Mouse (Mus musculus): ENCODE measurements at regions not wholly inside any gene's neighbourhood (a gene's known extent, or its start where the extent isn't known, plus 50 kb on each side); places are given as distances from the start of the nearest gene placed in this dataset.

GRCm38 (mm10) chr16:42745943-42746675 is 129.6 kb upstream of the Zbtb20 start:
- intact Hi-C loops (cut with DNase I) = no loop called here
- TF ChIP-seq CTCF (IDR thresholded peaks at IDR 0.05) = no peak
- Histone ChIP-seq H3K4me3 (no peak overlapping the region), H3K27ac (no peak overlapping the region)
- DNase-seq = peak; percentile 13

- no peak for TF ChIP-seq CTCF (IDR thresholded peaks at IDR 0.05)
- H3K27ac ChIP-seq = no peak overlapping the region
- intact Hi-C loops (cut with DNase I) = no loop called here
- no peak for DNase-seq
- no peak overlapping the region for H3K4me3 ChIP-seq
Measured at GRCm38 (mm10) chr16:42743538-42743937, 132.1 kb upstream of the Zbtb20 start.

DNA sequence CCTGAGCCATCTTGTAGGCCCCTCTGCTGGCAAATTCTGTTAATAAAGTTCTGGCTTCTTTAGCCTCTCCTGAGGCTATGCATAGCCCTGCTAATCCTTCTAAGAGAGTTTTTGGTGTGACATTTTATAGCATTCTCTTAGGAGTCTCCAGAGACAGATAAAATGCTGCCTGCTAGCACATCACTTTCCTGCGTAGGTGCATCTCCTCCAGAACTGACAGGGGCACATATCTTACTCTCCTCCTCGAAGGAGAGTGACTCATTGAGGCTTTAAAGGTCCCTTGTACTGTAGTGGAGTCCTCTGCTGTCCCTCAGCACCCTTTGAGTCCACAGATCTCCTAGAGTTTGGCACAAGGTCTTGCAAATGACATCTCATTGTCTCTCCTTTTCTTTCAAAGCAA is 132.6 kb upstream of the Zbtb20 start:
- no peak overlapping the region for H3K27ac ChIP-seq
- no peak overlapping the region for H3K4me3 ChIP-seq
- DNase-seq = no peak
- no peak for TF ChIP-seq CTCF (IDR thresholded peaks at IDR 0.05)
- intact Hi-C loops (cut with DNase I) = no loop called here

DNA sequence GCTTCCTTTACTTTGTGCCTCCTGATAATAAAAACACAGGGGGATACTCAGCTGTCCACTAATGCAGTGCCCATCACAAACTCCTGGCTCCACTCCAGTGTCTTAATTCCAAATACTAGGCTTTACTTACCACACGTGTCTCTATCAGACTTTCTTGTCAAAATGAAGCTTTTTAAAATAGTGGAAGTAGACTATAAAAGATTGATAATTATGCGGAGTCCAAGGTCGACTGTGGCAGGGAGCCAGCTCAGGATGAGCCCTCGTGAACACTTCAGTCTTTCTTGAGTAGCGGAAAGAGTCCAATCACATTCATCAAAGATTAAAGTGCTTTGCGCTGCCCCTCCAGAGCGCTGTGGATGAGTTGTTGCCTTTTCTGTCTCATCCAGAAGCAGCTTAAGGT is 147.9 kb upstream of the Zbtb20 start:
- DNase-seq = no peak
- H3K27ac ChIP-seq = no peak overlapping the region
- TF ChIP-seq CTCF (IDR thresholded peaks at IDR 0.05) = no peak
- intact Hi-C loops (cut with DNase I) = no loop called here
- H3K4me3 ChIP-seq = no peak overlapping the region

DNA sequence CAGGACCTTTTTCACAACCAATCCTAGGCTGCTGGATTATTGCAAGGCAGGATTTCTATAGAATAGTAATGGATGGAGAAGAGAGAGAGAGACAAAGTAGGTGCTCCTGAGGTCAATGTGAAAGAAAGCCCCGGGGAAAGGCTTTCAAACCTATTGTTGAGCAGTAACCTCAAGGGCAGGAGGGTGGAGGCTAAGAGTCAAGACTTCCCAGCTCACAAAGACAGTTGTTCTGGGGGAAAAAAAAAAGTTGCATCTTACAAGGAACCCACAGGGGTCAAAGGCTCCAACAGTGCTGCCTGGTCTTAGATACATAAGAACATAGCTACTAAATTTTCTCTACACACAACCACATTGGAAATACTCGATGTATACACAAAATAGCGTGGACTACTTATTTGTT is 155.8 kb upstream of the Zbtb20 start:
- intact Hi-C loops (cut with DNase I) = no loop called here
- Histone ChIP-seq H3K27ac (no peak overlapping the region), H3K4me3 (no peak overlapping the region)
- DNase-seq = no peak
- TF ChIP-seq CTCF (IDR thresholded peaks at IDR 0.05) = no peak

DNA sequence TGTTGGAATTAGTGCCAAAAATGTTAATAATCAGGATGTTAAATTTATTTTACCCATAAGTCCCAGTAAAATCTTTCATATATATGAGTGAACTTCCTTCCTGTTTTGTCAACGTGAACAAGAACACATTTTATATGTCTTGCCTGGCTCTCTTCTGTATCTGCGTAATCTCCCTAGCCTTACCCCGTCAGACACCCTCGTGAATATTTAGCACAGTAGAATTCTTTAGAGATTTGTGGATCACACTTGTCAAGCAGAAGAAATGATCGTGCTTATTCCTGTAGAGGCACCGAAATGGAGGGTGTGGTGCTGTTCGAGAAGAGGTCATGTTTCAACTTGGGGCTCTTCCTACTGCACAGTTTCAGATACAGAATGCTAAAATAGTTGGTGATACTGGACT is 157.2 kb upstream of the Zbtb20 start:
- Histone ChIP-seq H3K27ac (no peak overlapping the region), H3K4me3 (no peak overlapping the region)
- no peak for TF ChIP-seq CTCF (IDR thresholded peaks at IDR 0.05)
- intact Hi-C loops (cut with DNase I) = no loop called here
- DNase-seq = no peak

- no peak for DNase-seq
- no peak overlapping the region for H3K4me3 ChIP-seq
- TF ChIP-seq CTCF (IDR thresholded peaks at IDR 0.05) = no peak
- intact Hi-C loops (cut with DNase I) = no loop called here
- H3K27ac ChIP-seq = no peak overlapping the region
Measured at GRCm38 (mm10) chr16:42717828-42718412, 157.8 kb upstream of the Zbtb20 start.

DNA sequence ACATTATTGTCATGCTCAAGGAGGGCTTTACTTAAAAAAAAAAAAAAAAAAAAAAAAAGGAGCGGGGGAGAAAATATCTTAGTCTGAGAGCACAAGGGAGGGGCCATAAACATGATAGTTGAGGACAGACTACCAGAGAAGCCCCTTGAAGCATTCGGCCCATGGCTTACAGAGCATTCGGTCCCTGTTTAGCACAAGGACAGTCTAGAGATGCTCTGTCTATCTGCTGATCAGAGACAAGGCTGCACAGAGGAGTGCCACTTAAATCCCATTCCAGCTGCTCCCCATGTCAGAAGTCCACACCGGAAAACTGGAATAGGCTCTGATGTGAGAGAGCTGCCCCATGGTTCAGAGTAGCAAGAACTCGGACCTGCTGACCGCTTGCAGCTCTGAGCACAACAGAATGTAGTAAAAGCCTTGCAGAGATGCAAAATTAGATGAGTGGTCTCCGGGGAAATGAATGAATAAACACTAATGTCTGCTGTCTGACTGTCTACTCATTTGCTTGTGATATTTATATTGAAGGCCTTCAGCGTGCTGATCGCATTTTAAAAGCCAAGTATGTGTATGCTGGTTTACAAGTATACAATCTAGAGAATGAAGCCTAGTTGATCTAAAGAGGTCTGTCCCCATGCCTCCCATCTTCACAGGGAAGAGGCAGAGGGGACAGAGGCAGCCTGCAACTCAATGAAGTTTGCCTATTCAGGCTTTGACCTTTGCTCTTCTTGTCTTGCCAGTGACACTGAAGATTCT is 158.4 kb upstream of the Zbtb20 start:
- TF ChIP-seq CTCF (IDR thresholded peaks at IDR 0.05) = no peak
- intact Hi-C loops (cut with DNase I) = no loop called here
- Histone ChIP-seq H3K27ac (no peak overlapping the region), H3K4me3 (no peak overlapping the region)
- DNase-seq = no peak

DNA sequence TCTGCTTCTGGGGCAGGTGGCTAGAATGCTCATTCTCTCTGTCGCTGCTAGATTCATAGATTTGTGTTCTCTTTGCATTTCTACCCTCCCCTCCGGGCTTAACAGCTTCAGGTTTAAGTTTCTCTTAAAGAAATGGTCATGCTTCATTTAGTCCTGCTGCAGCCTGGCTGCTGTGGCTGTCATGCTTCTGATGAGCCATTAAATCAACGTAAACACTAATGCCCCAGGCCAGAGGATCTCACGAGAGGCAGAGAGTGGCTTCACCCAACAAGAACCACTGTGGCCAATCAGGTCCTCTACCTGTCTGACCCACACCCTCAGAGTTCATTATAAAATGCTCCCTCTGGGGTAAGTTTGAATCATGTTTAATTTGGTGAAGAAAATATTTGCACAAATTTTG is 173.0 kb upstream of the Zbtb20 start:
- H3K4me3 ChIP-seq = no peak overlapping the region
- no peak for DNase-seq
- H3K27ac ChIP-seq = no peak overlapping the region
- no peak for TF ChIP-seq CTCF (IDR thresholded peaks at IDR 0.05)
- intact Hi-C loops (cut with DNase I) = no loop called here

GRCm38 (mm10) chr16:42681196-42681595 is 194.5 kb upstream of the Zbtb20 start:
- no peak for TF ChIP-seq CTCF (IDR thresholded peaks at IDR 0.05)
- no peak overlapping the region for H3K4me3 ChIP-seq
- no peak overlapping the region for H3K27ac ChIP-seq
- DNase-seq = no peak
- intact Hi-C loops (cut with DNase I) = no loop called here

- intact Hi-C loops (cut with DNase I) = no loop called here
- no peak for TF ChIP-seq CTCF (IDR thresholded peaks at IDR 0.05)
- H3K27ac ChIP-seq = no peak overlapping the region
- no peak for DNase-seq
- no peak overlapping the region for H3K4me3 ChIP-seq
Measured at GRCm38 (mm10) chr16:42677211-42677610, 198.5 kb upstream of the Zbtb20 start.

DNA sequence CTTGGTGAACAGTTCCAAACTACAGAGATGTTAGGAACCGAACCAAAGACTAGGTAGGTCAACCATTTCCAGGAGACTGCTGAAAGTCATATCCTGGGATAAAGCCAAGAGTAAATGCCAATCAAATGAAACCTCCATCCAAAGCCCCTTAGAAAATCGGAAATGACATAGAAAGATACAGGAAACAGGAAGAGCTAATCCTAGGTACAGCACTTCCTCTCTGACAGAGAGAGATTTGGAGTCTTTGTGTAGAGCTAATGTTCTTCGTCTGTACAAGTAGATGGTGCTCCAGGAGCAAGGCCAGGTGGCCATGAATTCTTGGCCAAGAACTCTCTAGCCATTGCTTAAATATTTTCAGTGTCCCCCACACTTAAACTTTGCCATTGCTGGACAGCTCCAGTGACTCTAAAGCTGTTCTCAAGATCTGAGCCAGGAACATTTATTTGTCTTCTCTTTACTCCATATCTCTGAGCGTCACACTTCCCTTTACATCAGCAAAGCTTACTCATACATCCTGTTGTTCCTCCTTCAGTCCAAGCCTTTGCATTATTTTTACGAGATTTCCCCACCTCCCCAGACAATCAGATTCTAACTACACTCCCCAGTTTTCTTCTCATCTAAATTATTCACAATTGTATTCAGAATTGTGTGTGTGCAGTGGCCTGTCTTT is 199.1 kb upstream of the Zbtb20 start:
- DNase-seq = no peak
- intact Hi-C loops (cut with DNase I) = no loop called here
- Histone ChIP-seq H3K4me3 (no peak overlapping the region), H3K27ac (no peak overlapping the region)
- TF ChIP-seq CTCF (IDR thresholded peaks at IDR 0.05) = no peak

GRCm38 (mm10) chr16:42675031-42675430 is 200.7 kb upstream of the Zbtb20 start:
- no peak for TF ChIP-seq CTCF (IDR thresholded peaks at IDR 0.05)
- H3K4me3 ChIP-seq = no peak overlapping the region
- H3K27ac ChIP-seq = no peak overlapping the region
- intact Hi-C loops (cut with DNase I) = no loop called here
- no peak for DNase-seq
